Mouse (Mus musculus) hindbrain, embryonic 14.5 days (tissue): ENCODE measurements at regions not wholly inside any gene's neighbourhood (a gene's known extent, or its start where the extent isn't known, plus 50 kb on each side); places are given as distances from the start of the nearest gene placed in this dataset.

Source experiments
- ATAC-seq: fragments of 200-750 bp; cut with Nextera tagmentation; 2 replicates; pipeline ENCODE4 v1.8.0; 2017; ENCODE audit warnings: moderate number of reproducible peaks, mild to moderate bottlenecking, moderate TSS enrichment, moderate library complexity; ENCODE audit not compliant: low FRiP score
- DNase-seq: peaks from one replicate; pipeline ENCODE4 v3.0.0-alpha.2; 2015; ENCODE audit warnings: low spot score
- H3K27ac ChIP-seq: fragments of 300-500 bp; sonication (generic); 2 replicates; pipeline ENCODE4 v1.5.1; 2014; ENCODE audit warnings: mild to moderate bottlenecking, moderate library complexity
- H3K27me3 ChIP-seq: fragments of 300-500 bp; sonication (generic); 2 replicates; pipeline ENCODE4 v1.6.1; 2014; ENCODE audit warnings: mild to moderate bottlenecking, low read length, mixed read lengths; ENCODE audit not compliant: control insufficient read depth, insufficient read depth
- H3K36me3 ChIP-seq: fragments of 300-500 bp; sonication (generic); replicated peaks from 2 replicates; pipeline ENCODE4 v1.6.1; 2014; ENCODE audit not compliant: control insufficient read depth, insufficient read depth
- H3K4me1 ChIP-seq: fragments of 300-500 bp; sonication (generic); replicated peaks from 2 replicates; pipeline ENCODE4 v1.6.1; 2014; ENCODE audit warnings: antibody characterized with exemption, low read length, mixed read lengths; ENCODE audit not compliant: control insufficient read depth, insufficient read depth
- H3K4me2 ChIP-seq: fragments of 300-500 bp; sonication (generic); replicated peaks from 2 replicates; pipeline ENCODE4 v1.6.1; 2014; ENCODE audit warnings: mild to moderate bottlenecking, moderate library complexity
- H3K4me3 ChIP-seq: fragments of 300-500 bp; sonication (generic); replicated peaks from 2 replicates; pipeline ENCODE4 v1.5.1; 2014; ENCODE audit warnings: mild to moderate bottlenecking, low read length
- H3K9ac ChIP-seq: fragments of 300-500 bp; sonication (generic); 2 replicates; pipeline ENCODE4 v1.6.1; 2014
- H3K9me3 ChIP-seq: fragments of 300-500 bp; sonication (generic); 2 replicates; pipeline ENCODE4 v1.6.1; 2016; ENCODE audit warnings: low read length; ENCODE audit not compliant: control insufficient read depth
- WGBS: fragments of 180-500 bp; shearing (Covaris S2); extraction: QIAGEN DNeasy Blood & Tissue Kit; methylation state at CpG from one replicate; pipeline ENCODE4 v1.1.7; 2014; 5-methylcytosine and 5-hydroxymethylcytosine counted together

DNA sequence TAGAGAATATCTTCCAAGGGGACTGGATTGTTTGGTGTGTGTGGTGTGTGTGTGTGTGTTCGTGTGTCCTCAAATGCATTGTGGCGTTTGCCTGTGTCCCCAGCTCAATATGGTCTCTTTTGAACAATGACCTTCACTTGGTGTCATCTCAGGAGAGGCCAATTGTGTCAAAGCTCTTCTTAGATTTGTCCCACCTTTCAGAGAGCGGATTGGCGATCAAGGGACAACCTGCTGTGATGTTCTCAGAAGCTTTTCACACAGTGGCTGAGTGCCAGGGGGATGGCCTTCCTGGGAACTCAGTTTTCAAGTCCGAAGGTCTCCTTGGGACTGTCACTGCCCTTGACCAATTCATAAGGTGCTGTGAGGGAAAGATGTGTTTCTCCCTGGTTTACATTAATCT is 433.0 kb upstream of the Pou3f3 start:
- no peaks in the 10 kb centered on the region for H3K9me3 ChIP-seq
- peaks cover 39% of the 10 kb centered on the region for H3K4me1 ChIP-seq
- WGBS, result 35% methylated on average over 5 of the region's 5 CpGs
- ATAC-seq, result no peak
- no peaks in the 10 kb centered on the region for H3K36me3 ChIP-seq
- no peak overlapping the region; the same call in none of the 2 replicates for H3K27ac ChIP-seq
- no peak overlapping the region for H3K4me3 ChIP-seq
- H3K9ac ChIP-seq, result no peak overlapping the region
- peak overlapping the region; percentile 54 for H3K4me2 ChIP-seq
- no peak for DNase-seq
- no peaks in the 10 kb centered on the region for H3K27me3 ChIP-seq

DNA sequence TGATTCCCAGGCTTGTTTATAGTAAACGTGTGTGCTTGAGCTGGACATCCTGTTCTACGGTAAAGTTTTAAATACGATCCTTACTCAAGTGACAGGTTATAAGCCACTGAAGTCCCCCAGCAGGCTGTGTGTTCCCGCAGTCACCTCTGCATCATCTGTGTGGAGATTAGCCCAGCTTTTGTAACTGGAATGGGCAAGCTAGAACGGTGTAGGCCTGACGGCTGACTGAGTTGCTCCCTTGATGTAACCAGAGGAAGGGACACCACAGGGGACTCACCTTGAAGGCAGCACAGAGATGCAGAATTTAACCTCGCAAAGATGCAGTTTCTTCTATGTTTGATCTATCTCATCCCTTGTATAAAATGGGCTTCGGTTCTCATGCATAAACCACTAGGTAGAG is 418.4 kb upstream of the Pou3f3 start:
- Histone ChIP-seq H3K9me3 (peaks cover 9% of the 10 kb centered on the region), H3K9ac (no peak overlapping the region), H3K27ac (no peak overlapping the region), H3K4me3 (no peak overlapping the region), H3K4me1 (no peaks in the 10 kb centered on the region), H3K4me2 (no peak overlapping the region), H3K36me3 (no peaks in the 10 kb centered on the region), H3K27me3 (no peaks in the 10 kb centered on the region)
- no peak for DNase-seq
- WGBS, result 54% methylated on average over 8 of the region's 8 CpGs
- ATAC-seq, result no peak

DNA sequence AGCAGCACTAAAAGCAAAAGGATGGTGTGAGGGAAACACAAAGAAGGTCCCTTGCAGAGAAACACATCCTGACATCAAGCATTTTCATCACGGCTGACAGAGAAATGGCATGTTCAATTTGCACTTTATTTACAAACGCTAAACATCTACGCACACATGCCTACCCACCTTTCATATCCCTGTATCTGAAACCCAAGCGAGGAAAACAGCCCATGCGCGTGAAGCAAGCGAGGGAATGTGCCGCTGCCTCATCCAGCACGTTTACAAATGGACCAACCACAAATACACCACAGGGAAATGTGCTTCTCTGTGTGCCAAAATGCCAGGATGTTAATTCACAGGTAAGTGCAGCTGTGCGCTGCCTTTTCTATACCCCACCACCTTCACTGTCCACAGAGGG is 399.7 kb upstream of the Pou3f3 start:
- Histone ChIP-seq H3K9ac (0 out of 2 replicates have a peak overlapping the region, but pooled peaks have one; percentile 3), H3K4me2 (no peak overlapping the region; the same call in 1 of the 2 replicates), H3K27me3 (no peaks in the 10 kb centered on the region), H3K27ac (no peak overlapping the region), H3K9me3 (no peaks in the 10 kb centered on the region), H3K36me3 (no peaks in the 10 kb centered on the region), H3K4me3 (no peak overlapping the region), H3K4me1 (peaks cover 8% of the 10 kb centered on the region; the same call in 1 of the 2 replicates)
- DNase-seq (no peak), ATAC-seq (no peak)
- WGBS, result 67% methylated on average over 10 of the region's 10 CpGs

DNA sequence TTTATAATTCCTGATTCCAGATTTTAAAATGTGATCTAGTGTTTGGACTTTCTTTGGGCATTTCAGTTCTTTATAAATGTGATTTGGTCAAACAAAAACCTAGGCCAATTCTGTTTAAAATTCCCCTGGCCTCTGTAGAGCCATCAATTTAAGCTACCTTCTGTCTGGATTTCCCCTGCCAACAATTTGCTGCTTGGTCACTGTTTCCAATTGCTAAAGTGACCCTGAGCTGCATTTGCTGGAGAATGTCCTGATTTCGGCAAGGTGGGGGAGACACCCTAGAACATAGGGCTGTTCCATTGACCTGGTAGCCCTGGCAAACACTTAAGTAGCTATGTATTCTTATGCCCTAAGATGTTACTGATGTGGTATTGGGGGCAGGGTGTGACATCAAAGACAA is 386.3 kb upstream of the Pou3f3 start:
- Histone ChIP-seq H3K36me3 (no peaks in the 10 kb centered on the region), H3K27ac (no peak overlapping the region), H3K4me1 (no peaks in the 10 kb centered on the region), H3K27me3 (no peaks in the 10 kb centered on the region), H3K9ac (no peak overlapping the region), H3K9me3 (no peaks in the 10 kb centered on the region), H3K4me3 (no peak overlapping the region), H3K4me2 (no peak overlapping the region)
- DNase-seq, result no peak
- no peak for ATAC-seq
- 100% methylated on average over 1 of the region's 1 CpGs for WGBS

DNA sequence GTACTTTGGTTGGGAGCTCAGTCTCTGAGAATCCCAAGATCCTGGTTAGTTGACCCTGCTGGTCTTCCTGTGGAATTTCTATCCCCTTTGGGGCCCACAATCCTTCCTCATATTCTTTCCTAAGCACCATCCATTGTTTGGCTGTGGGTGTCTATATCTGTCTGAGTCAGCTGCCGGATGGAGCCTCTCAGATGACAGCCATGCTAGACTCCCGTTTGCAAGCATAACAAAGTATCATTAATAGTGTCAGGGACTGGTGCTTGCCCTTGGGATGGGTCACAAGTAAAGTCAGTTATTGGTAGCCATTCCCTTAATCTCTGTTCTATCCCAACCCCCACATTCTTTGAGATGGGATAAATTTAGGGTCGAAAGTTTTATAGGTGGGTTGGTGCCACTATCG is 382.1 kb upstream of the Pou3f3 start:
- DNase-seq (no peak), ATAC-seq (no peak)
- H3K27ac ChIP-seq, result no peak overlapping the region
- H3K36me3 ChIP-seq, result no peaks in the 10 kb centered on the region
- H3K4me3 ChIP-seq, result no peak overlapping the region
- H3K4me1 ChIP-seq, result no peaks in the 10 kb centered on the region
- no peaks in the 10 kb centered on the region for H3K27me3 ChIP-seq
- no peak overlapping the region for H3K4me2 ChIP-seq
- 82% methylated on average over 4 of the region's 4 CpGs for WGBS
- peaks cover 3% of the 10 kb centered on the region; the same call in 1 of the 2 replicates for H3K9me3 ChIP-seq
- H3K9ac ChIP-seq, result no peak overlapping the region

DNA sequence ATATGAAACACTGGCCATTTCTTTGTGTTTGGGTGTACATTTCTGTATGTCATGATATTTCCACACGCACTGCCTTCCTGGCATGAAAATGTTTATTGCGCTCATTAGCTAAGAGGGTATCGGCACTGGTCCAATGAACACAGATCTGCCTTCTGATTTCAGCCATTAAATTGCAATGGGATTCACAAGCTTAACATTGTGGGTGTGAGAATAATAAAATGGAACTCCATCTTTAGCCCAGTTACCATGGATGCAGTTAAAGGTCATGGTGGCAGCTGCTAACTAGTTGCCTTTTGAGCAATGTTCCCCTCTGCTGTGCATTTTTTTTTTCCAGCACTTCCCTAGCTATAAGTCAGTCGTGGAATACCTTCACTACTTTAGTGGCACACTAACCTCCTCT is 343.7 kb upstream of the Pou3f3 start:
- Histone ChIP-seq H3K4me2 (peak overlapping the region; percentile 20), H3K4me1 (peaks cover 21% of the 10 kb centered on the region), H3K27me3 (no peaks in the 10 kb centered on the region), H3K9me3 (no peaks in the 10 kb centered on the region), H3K36me3 (no peaks in the 10 kb centered on the region), H3K4me3 (no peak overlapping the region), H3K27ac (peak overlapping the region; percentile 46), H3K9ac (no peak overlapping the region)
- DNase-seq (no peak), ATAC-seq (peak; percentile 69)
- 33% methylated on average over 4 of the region's 4 CpGs for WGBS

DNA sequence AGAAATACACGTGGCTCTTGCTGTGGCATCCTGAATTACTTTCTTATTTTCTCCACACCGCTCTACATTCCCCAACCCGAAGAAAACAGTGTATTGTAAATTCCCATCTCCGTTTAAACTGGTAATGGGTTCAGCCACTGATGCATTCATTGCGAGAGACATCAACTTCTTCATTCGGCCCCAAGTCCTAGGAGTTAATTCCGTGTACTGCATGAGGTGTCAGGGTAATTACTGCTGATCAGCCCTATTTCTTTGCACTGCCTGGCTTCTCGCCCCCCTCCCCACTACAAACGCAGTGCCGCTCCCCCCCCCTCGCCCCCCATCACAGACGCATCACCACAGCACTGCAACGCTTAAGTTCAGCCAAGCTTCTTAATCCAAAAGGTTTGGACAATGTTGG is 343.2 kb upstream of the Pou3f3 start:
- no peaks in the 10 kb centered on the region for H3K9me3 ChIP-seq
- ATAC-seq (0 out of 2 replicates have a peak, but pooled peaks have one; percentile 57), DNase-seq (no peak)
- H3K4me2 ChIP-seq, result peak overlapping the region; percentile 20
- H3K36me3 ChIP-seq, result no peaks in the 10 kb centered on the region
- no peak overlapping the region for H3K9ac ChIP-seq
- WGBS, result 46% methylated on average over 13 of the region's 13 CpGs
- peak overlapping the region; percentile 46 for H3K27ac ChIP-seq
- no peaks in the 10 kb centered on the region for H3K27me3 ChIP-seq
- peaks cover 21% of the 10 kb centered on the region for H3K4me1 ChIP-seq
- H3K4me3 ChIP-seq, result no peak overlapping the region

DNA sequence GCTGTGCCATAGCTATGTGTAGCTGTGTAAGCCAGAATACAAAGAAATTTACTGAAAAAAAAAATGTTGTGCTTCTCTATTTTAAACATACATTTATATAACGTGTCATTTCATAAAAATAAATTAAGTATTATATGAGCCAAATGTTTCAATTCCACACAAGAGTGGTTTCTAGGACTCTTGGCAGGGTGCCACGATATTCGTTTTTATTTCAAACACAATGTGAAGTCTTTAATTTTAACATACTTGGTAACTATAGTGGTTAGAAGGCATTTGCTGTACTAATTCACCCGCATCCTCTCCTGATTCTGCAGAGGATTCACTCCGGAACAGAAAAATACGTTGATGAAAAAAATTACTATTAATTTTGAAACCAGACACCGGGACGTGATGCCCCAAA is 342.5 kb upstream of the Pou3f3 start:
- Histone ChIP-seq H3K9me3 (no peaks in the 10 kb centered on the region), H3K27me3 (no peaks in the 10 kb centered on the region), H3K9ac (no peak overlapping the region), H3K36me3 (no peaks in the 10 kb centered on the region), H3K4me2 (no peak overlapping the region), H3K4me1 (peaks cover 21% of the 10 kb centered on the region), H3K27ac (no peak overlapping the region), H3K4me3 (no peak overlapping the region)
- DNase-seq (peak; percentile 44), ATAC-seq (no peak)
- 67% methylated on average over 8 of the region's 8 CpGs for WGBS

DNA sequence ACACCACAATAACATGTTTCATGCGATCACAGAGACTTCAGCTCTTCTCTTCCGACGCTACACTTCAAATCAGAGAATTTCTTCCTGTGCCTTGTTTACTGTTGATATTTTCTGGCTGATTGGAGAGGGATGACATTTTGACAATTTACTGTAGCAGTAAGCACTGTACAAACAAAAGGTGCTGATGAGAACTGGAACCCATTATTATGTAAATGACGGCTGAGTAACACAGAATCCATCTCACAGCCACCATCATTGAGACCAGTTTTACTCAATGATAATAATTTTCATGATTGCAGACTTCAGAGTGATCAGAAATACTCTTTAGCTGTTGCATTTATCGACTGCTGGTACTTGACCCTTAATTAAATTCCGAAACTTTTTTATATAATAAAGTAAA is 341.5 kb upstream of the Pou3f3 start:
- Histone ChIP-seq H3K4me3 (no peak overlapping the region), H3K4me1 (peaks cover 21% of the 10 kb centered on the region), H3K9ac (no peak overlapping the region), H3K9me3 (no peaks in the 10 kb centered on the region), H3K36me3 (no peaks in the 10 kb centered on the region), H3K27ac (0 out of 2 replicates have a peak overlapping the region, but pooled peaks have one; percentile 15), H3K4me2 (no peak overlapping the region), H3K27me3 (no peaks in the 10 kb centered on the region)
- ATAC-seq (no peak), DNase-seq (no peak)
- WGBS, result 75% methylated on average over 6 of the region's 6 CpGs

DNA sequence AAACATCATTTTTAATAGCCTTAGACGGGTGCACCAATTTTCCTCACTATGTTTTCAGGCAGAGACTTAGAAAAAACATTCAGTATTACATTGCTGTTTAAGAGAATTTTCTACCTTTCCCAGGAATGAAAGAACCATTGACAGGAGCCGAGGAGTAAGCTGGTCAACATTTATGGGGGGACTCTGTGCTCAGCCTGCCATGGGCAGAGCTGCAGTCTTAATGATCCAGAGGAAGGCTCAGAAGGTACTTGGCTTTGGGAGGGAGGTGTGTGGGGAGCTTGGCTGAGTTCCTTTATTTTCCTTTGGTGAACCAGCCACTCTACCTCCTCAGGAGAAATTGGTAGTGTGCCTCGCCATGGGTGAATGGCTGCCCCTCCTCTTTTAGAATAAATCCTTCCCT is 333.1 kb upstream of the Pou3f3 start:
- H3K36me3 ChIP-seq, result no peaks in the 10 kb centered on the region
- H3K4me2 ChIP-seq, result no peak overlapping the region
- no peak for DNase-seq
- no peaks in the 10 kb centered on the region for H3K9me3 ChIP-seq
- no peak overlapping the region for H3K9ac ChIP-seq
- no peaks in the 10 kb centered on the region for H3K27me3 ChIP-seq
- 77% methylated on average over 3 of the region's 3 CpGs for WGBS
- H3K27ac ChIP-seq, result no peak overlapping the region
- no peaks in the 10 kb centered on the region for H3K4me1 ChIP-seq
- no peak overlapping the region for H3K4me3 ChIP-seq
- no peak for ATAC-seq
